Mouse (Mus musculus): ENCODE data around the gene Atp2b4. TPM values are rescaled to one million over a fixed set of nuclear protein-coding genes. Genes with fewer than 3 reads are reported as not detected.

Gene Atp2b4
- polyA plus RNA-seq, 1 experiment, result 11.3 TPM

DNA sequence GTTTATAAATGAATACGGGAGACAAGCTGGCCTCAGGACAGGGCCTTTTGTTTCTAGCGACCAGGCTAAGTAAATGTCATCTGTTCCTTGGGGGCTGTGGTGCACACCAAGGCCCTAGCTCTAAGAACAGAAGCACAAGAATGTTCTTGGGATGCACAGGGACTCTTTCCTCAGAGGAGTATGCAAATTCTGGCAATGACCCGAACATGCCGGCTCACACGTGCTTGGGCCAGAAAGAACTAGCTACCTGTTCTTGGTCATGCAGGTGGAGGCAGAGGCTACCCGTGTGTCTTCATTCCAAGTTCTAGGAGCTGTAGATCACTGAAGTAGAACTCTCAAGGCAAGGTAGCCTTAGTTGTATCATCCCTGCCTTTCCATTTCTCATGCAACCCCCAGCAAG, 59.7 kb downstream of the Atp2b4 start:
- TF ChIP-seq CTCF (IDR thresholded peaks at IDR 0.05; ENCODE audit: insufficient read depth, low read length) (no peak), POLR2A (IDR thresholded peaks at IDR 0.05; ENCODE audit: borderline replicate concordance, extremely low read depth, low read depth, low read length) (no peak)
- 84% methylated on average over 6 of the region's 6 CpGs for WGBS
- Histone ChIP-seq H3K4me3 (replicated peaks; ENCODE audit: extremely low read depth, low read depth, low read length) (no peak overlapping the region), H3K4me1 (ENCODE audit: control insufficient read depth, insufficient read depth, low read length) (no peaks in the 10 kb centered on the region; the same call in 1 of the 2 replicates)
- DNase-seq, result no peak

GRCm38 (mm10) chr1:133736664-133737063, 64.2 kb downstream of the Atp2b4 start:
- TF ChIP-seq CTCF (IDR thresholded peaks at IDR 0.05; ENCODE audit: insufficient read depth, low read length), result no peak
- TF ChIP-seq POLR2A (IDR thresholded peaks at IDR 0.05; ENCODE audit: borderline replicate concordance, extremely low read depth, low read depth, low read length), result no peak
- no peaks in the 10 kb centered on the region for H3K4me1 ChIP-seq (ENCODE audit: control insufficient read depth, insufficient read depth, low read length)
- DNase-seq, result no peak
- no peak overlapping the region for H3K4me3 ChIP-seq (replicated peaks; ENCODE audit: extremely low read depth, low read depth, low read length)
- 82% methylated on average over 7 of the region's 7 CpGs for WGBS

DNA sequence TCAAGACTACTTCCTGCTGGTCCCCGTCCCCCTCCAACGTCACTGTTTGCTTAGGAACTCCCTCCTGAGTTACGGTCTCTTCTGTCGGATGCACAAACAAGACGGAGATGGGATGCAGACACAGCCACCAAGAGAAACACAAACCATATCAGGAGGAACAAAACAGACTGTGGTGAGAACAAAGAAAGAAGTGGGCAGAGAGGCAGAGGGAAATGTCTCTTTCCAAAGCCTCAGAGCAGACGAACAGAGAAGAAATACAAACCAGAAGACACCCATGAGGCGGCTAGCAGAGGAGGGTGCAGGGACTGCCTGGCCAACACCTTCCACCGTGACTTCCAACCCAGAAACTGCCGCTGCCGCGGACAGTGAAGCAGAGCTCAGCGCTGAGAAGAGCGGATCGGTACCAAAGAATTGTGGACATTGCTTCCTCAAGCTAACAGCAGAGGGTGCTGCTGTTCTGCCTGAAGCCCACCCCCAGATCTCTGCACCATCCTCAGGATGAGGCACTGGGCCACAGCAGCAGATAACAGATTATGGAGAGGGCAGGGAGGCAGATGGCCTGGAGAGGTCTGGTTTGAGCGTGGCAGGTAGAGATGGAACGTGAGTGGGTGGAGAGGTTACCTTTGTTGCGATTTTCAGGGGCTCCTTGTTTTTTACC, 64.7 kb downstream of the Atp2b4 start:
- WGBS, result 29% methylated on average over 17 of the region's 17 CpGs
- TF ChIP-seq CTCF (IDR thresholded peaks at IDR 0.05; ENCODE audit: insufficient read depth, low read length), result peak; percentile 91
- TF ChIP-seq POLR2A (IDR thresholded peaks at IDR 0.05; ENCODE audit: borderline replicate concordance, extremely low read depth, low read depth, low read length), result no peak
- DNase-seq, result peak; percentile 38
- no peak overlapping the region for H3K4me3 ChIP-seq (replicated peaks; ENCODE audit: extremely low read depth, low read depth, low read length)
- H3K4me1 ChIP-seq (ENCODE audit: control insufficient read depth, insufficient read depth, low read length), result no peaks in the 10 kb centered on the region

- TF ChIP-seq POLR2A (IDR thresholded peaks at IDR 0.05; ENCODE audit: borderline replicate concordance, extremely low read depth, low read depth, low read length) (no peak), CTCF (IDR thresholded peaks at IDR 0.05; ENCODE audit: insufficient read depth, low read length) (no peak)
- Histone ChIP-seq H3K4me3 (replicated peaks; ENCODE audit: extremely low read depth, low read depth, low read length) (no peak overlapping the region), H3K4me1 (ENCODE audit: control insufficient read depth, insufficient read depth, low read length) (no peaks in the 10 kb centered on the region)
- no peak for DNase-seq
- WGBS, result 74% methylated on average over 11 of the region's 11 CpGs
Measured at GRCm38 (mm10) chr1:133732814-133733213, 68.0 kb downstream of the Atp2b4 start.

DNA sequence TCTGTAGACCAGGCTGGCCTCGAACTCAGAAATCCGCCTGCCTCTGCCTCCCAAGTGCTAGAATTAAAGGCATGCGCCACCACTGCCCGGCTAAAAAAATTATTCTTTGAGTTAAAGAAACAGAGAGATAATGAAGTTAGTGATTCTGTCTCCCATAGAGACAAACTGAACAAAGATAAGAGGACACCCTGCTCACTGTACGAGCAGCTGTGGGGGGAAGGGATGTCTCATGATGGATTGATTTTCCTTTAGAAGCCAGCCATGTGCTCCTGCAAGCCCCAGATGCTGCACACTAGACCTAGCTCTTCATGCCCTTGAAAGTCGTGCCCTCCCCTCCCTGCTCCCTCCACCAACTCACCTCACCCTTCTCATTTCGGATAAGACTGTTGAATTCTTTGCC, 72.5 kb downstream of the Atp2b4 start:
- no peak overlapping the region for H3K4me3 ChIP-seq (replicated peaks; ENCODE audit: extremely low read depth, low read depth, low read length)
- DNase-seq, result no peak
- TF ChIP-seq POLR2A (IDR thresholded peaks at IDR 0.05; ENCODE audit: borderline replicate concordance, extremely low read depth, low read depth, low read length) (no peak), CTCF (IDR thresholded peaks at IDR 0.05; ENCODE audit: insufficient read depth, low read length) (no peak)
- 81% methylated on average over 7 of the region's 7 CpGs for WGBS
- H3K4me1 ChIP-seq (ENCODE audit: control insufficient read depth, insufficient read depth, low read length), result no peaks in the 10 kb centered on the region

GRCm38 (mm10) chr1:133720342-133720741, 80.5 kb downstream of the Atp2b4 start:
- Histone ChIP-seq H3K4me1 (ENCODE audit: control insufficient read depth, insufficient read depth, low read length) (no peaks in the 10 kb centered on the region), H3K4me3 (replicated peaks; ENCODE audit: extremely low read depth, low read depth, low read length) (no peak overlapping the region)
- WGBS, result 94% methylated on average over 7 of the region's 7 CpGs
- TF ChIP-seq CTCF (IDR thresholded peaks at IDR 0.05; ENCODE audit: insufficient read depth, low read length), result no peak
- TF ChIP-seq POLR2A (IDR thresholded peaks at IDR 0.05; ENCODE audit: borderline replicate concordance, extremely low read depth, low read depth, low read length), result no peak
- DNase-seq, result no peak

DNA sequence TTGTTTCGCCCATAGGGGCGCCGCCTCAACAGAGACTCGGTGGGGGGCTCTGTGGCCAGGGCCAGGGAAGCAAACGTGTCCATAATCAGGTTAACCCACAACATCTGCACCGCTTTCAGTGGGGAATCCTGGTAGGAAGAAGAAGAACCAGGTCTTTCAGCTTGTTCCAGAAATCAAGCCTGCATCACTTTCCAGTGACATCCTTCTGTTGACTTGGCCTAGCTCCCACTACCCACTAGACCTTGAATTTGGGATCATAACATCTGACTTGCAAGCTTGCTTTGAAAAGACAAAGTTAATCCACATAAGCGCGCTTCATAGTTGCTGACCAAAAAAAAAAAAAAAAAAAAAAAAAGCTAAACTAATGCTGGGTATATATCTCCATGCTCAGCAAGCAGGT, 82.1 kb downstream of the Atp2b4 start:
- WGBS, result 90% methylated on average over 8 of the region's 8 CpGs
- no peak for TF ChIP-seq CTCF (IDR thresholded peaks at IDR 0.05; ENCODE audit: insufficient read depth, low read length)
- Histone ChIP-seq H3K4me1 (ENCODE audit: control insufficient read depth, insufficient read depth, low read length) (no peaks in the 10 kb centered on the region), H3K4me3 (replicated peaks; ENCODE audit: extremely low read depth, low read depth, low read length) (no peak overlapping the region)
- no peak for DNase-seq

DNA sequence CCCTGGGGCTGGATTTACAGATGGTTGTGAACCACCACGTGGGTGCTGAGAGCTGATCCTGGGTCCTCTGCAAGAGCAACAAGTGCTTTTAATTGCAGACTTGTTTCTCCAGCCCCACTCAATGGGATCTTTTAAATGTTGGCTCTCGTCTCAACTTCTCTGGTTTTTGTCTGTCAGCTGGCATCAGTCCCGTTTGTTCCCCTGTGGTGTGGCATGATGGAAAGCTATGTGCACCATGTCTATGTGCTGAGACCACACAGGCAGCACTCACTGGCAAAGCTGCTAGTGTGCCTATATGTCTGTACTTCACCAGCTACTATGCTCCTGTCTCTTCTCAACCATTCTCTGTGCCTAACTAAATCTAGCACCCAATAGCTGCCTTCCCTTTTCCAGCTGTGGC, 82.5 kb downstream of the Atp2b4 start:
- TF ChIP-seq CTCF (IDR thresholded peaks at IDR 0.05; ENCODE audit: insufficient read depth, low read length), result no peak
- TF ChIP-seq POLR2A (IDR thresholded peaks at IDR 0.05; ENCODE audit: borderline replicate concordance, extremely low read depth, low read depth, low read length), result no peak
- DNase-seq, result no peak
- Histone ChIP-seq H3K4me3 (replicated peaks; ENCODE audit: extremely low read depth, low read depth, low read length) (no peak overlapping the region), H3K4me1 (ENCODE audit: control insufficient read depth, insufficient read depth, low read length) (no peaks in the 10 kb centered on the region)
- 71% methylated on average over 3 of the region's 3 CpGs for WGBS

DNA sequence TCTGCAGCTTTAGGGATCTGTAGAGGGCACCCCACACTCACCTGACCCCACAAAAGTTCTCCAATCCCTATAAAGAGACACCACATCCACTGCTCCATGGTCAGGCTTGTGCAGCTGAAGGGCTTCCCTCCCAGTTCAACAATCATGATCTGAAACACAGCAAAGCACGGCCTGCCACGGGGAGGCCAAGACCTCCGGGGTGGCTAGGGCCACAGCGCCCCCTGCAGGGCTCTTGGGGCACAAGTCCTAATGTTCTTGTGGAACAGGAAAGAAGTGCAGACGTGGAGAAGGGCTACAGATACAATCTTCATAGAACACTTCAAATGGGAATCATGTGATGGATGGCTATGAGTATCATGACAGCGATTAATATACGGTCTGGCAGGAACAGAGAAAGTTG, 84.4 kb downstream of the Atp2b4 start:
- Histone ChIP-seq H3K4me3 (replicated peaks; ENCODE audit: extremely low read depth, low read depth, low read length) (no peak overlapping the region), H3K4me1 (ENCODE audit: control insufficient read depth, insufficient read depth, low read length) (no peaks in the 10 kb centered on the region)
- WGBS, result 18% methylated on average over 7 of the region's 7 CpGs
- DNase-seq, result peak; percentile 38
- TF ChIP-seq POLR2A (IDR thresholded peaks at IDR 0.05; ENCODE audit: borderline replicate concordance, extremely low read depth, low read depth, low read length) (no peak), CTCF (IDR thresholded peaks at IDR 0.05; ENCODE audit: insufficient read depth, low read length) (peak; percentile 53)

- 59% methylated on average over 1 of the region's 1 CpGs for WGBS
- Histone ChIP-seq H3K4me1 (ENCODE audit: control insufficient read depth, insufficient read depth, low read length) (no peaks in the 10 kb centered on the region), H3K4me3 (replicated peaks; ENCODE audit: extremely low read depth, low read depth, low read length) (no peak overlapping the region)
- no peak for DNase-seq
- TF ChIP-seq POLR2A (IDR thresholded peaks at IDR 0.05; ENCODE audit: borderline replicate concordance, extremely low read depth, low read depth, low read length), result no peak
- no peak for TF ChIP-seq CTCF (IDR thresholded peaks at IDR 0.05; ENCODE audit: insufficient read depth, low read length)
Measured at GRCm38 (mm10) chr1:133715191-133715590, 85.7 kb downstream of the Atp2b4 start.

Measured in lung, adult 2 months (tissue).